Mouse (Mus musculus) cortical plate, adult 2 months (tissue): ENCODE results near the gene Hba-a1.

ENCODE experiments used
- CTCF ChIP-seq: fragments of 200-500 bp; IDR thresholded peaks from 2 replicates; pipeline ENCODE4 v1.5.1; 2011; ENCODE audit warnings: mild to moderate bottlenecking, control low read depth, low read length; ENCODE audit not compliant: insufficient read depth; ENCODE audit errors: extremely low read depth
- POLR2A ChIP-seq: fragments of 200-500 bp; IDR thresholded peaks from 2 replicates; pipeline ENCODE4 v1.6.1; 2011; ENCODE audit warnings: mild to moderate bottlenecking, low read length, control low read depth; ENCODE audit not compliant: insufficient read depth; ENCODE audit errors: extremely low read depth

DNA sequence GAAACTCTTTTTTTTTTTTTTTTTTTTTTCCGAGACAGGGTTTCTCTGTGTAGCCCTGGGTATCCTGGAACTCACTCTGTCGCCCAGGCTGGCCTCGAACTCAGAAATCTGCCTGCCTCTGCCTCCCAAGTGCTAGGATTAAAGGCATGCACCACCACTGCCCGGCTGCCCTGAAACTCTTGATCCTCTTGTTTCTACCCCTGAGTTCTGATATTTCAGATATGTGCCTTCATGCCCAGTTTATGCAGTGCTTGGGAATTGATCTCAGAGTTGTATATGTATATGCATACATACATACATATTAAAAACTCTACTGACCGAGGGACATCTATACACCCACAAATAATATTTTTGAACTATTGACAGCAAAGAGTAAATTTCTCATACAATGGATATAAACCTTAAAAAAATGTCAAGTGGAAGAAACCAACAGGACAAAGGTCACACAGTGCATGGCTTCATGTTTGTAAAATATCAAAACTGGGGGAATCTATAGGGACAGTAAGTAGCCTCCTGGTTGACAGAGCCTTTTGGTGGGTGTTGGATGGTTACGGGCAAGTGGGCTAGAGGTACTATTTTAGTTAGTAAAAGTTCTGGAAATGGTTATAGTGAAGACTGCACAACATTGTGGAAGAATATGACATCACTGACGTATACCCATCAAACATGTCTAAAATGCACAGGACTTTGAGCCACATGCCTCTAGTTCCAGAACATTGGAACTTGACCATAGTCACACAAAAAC lies 1.9 kb downstream of the Hba-a1 start:
- TF ChIP-seq POLR2A (no peak), CTCF (no peak)
